Mouse (Mus musculus) skeletal muscle tissue, adult 2 months (tissue): ENCODE measurements around the gene Dlx4.

Source experiments
- DNase-seq: peaks from one replicate; pipeline ENCODE4 v3.0.0-alpha.2; 2012; ENCODE audit warnings: low read depth, low spot score

Gene Dlx4

DNA sequence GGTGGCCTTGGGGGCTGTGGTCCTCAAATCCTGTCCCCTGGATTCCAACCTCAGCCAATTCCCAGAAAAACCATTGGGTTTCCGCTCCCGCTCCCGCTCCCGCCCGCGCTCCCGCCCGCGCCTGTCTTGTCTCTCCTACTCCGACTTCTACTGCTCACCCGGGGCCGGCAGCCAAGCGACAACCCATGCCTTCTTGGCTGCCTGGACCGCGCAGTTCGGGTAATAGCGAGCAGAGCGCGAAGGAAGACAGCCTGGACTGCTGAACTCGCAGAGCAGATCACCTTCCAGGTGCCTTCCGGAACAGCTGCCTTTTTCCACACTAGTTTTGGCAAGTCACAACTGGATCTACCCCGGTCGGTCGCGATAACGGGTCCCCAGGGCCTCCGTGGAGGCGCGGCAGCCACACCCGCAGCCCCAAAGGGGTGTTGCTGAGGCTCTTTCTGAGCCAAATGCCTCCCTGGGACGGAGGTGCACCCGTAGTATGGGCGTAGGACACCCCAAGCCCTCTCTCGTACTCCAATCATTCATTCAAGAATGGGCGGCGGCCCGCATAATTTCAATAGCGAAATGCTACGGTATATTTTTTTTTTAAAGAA is 3.0 kb downstream of the Dlx4 start:
- DNase-seq: no peak

DNA sequence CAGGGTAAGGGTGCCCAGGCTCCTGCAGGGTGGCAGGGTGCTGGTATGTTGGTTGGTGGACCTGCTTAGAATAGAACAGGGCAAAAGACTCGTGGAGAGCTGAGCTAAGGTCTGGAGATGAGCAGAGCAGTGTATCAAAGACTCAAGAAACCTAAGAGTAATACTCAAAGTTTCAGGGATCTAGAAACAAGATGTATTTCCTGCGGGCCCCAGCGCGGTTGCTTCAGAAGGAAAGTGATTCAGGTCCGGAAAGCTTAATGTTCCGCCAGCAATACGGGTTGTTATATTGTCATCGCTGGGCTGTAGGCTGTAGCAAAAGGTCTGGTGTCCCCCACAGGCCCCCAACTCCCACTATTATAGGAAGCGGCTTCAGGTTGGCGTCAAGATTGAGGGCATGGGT is 3.8 kb downstream of the Dlx4 start:
- DNase-seq: no peak

DNA sequence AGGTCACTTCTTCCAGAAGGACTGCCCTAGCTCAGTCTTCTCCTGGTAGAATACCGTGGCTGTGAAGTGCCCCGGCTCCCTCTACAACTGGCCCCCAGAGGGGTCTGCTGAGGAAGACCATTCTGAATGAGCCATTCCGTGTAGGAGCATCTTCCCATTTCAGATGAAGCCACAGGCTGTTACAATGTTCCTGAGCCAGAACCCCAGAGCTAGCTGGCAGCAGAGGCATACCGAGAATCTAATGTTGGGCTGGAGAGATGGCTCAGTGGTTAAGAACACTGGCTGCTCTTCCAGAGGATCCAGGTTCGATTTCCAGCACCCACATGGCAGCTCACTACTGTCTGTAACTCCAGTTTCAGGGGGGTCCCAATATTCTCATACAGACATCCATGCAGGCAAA is 6.2 kb downstream of the Dlx4 start:
- DNase-seq: no peak

DNA sequence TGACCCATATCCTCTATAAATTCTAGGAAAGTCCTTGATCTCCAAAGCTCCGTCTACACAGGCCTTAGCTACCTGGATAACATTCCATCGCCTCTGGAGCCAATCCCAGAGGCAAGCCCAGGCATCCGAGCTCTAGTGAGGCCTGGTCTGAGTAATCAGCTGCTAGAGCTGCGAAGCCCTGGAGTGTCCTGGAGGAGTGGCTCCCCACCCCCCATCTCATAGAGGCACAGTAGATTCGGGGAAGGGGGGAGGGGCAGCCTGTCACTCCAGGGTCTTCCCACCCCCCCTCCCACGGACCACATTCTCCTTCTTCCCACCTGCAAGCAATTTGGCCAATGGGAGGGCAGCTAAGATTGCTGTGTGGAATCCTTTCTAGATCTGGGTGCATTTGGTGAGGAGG is 8.8 kb downstream of the Dlx4 start:
- no peak for DNase-seq

DNA sequence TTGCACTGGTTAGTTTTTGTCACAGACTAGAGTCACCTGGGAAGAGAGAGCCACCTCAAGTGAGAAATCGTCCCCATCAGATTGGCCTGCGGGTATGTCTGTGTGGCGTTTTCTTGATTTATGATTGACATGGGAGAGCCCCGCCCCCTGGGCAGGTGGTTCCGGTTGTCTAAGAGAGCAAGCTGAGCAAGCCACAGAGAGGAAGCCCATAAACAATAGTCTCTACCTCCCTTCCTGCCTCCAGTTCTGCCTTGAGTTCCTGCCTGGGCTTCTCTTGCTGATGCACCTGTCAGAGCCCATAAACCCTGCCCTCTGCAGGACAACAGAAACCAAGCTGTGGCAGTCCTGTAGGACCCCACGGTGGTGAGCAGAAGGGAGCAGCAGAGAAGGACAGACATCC is 12.7 kb downstream of the Dlx4 start:
- DNase-seq: no peak

DNA sequence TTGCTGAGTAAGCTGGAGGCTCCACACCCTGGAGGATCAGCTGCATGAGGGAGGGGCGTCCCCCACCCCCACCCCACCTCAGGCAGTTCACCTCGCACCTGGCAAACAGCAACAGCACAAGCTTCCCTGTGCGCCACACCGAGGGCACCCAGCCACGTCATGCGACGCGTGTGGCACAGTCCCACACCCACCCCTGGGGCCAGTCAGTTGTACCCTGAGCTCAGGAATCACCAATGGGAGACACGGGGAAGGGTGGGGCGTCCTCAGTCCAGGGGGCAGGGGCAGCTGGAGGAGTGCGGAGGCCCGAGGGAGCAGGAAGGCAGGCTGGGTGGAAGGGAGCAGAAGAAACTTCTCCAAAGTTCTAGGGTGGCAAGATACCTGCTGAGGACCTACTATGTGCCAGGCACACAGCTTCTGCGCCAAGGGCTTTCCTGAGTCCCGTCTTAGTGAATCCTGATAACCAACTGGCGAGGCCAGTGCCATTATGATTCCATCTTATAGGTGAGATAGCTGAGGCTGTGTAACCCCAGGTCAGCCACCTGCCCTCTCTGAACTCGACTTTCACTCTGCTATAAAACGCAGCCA is 15.3 kb downstream of the Dlx4 start:
- no peak for DNase-seq

DNA sequence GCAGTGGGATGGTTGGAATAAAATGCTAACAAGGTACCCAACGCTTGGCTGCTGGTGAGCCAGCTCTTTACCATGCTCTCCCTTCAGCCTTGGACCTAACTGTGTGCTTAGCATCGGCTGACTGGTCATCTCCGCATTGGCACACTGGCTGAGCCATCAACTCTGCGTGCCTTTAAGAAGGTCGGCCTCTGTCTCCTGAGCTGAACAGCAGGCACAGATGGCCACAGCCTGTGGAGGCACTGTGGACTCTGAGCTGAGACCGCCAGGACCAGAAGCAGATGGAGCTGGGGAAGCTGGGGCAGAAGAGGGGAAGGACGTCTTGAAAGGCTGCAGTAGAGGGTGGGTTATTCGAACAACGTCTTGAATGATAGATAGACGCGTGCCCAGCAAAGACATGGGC is 17.7 kb downstream of the Dlx4 start:
- no peak for DNase-seq

DNA sequence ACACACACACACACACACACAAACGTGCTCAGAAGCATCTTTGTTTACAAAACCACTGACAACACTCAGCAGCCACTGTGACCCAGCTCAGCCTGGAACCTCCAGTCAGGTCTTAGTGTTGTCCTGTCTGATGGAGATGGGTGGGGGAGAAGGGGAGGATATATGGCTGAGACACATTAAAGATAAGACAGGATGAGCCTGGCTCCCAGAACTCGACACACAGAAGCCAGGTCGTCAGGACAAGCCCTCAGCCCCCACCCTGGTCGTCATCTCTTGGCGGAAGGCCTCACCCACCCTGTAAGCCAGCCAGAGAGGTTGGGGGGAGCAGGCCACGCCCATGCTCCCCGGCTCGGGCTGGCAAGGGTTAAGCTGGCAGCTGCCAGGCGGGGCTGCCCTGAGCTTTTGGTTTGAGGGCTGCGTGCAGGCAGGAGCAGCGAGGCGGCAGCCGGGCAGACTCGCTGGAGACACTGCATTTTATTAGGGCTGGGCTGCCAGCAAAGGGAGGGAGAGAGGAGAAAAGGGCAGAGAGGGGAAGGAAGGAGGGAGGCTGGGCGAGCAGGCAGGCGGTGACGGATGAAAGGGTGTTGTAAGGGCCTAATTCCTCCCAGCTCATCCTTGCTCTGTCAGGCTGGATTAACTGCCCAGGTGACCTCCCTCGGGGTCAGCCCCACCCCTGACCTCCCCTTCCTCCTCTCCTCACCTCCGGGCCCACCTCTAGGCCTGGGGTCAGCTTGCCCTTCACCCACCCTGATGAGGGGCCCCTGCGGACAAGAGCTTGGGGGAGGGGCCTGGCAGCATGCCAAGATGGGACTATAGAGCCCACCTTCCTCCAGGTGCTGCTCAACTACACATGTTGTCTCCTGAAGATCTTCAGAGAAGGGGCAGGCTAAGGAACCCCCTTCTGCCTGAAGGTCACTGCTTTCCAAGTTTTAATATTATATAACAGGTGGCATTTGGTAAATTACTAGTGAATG is 19.5 kb downstream of the Dlx4 start:
- DNase-seq: no peak

DNA sequence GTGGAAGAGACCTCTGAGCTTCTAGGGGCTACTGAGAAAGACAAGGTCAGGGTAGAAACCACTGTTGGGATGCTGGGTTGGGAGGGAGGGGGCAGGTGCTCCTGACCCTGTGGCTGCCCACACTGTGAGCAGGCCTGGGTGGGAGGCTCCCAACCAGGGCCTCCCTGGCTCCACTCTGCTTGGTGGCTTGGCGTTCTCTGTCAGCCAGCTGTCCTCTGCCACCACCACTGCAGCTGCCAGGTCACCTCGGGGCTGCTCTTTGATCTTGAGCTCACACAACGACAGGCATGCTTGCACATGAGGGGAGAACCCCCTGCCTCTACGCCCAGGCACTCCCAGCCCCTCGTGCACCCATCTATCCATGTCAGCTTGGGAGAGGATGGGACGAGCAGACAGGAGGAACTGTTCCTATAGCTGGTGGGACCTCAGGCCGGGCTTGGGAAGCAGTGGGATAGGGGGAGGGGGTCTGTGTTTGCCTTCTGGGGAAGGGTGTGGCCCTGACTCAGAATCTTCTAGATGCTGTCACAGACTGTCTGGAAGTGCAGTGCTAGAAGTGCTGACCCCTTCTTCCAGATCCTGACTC is 20.6 kb downstream of the Dlx4 start:
- DNase-seq: no peak

DNA sequence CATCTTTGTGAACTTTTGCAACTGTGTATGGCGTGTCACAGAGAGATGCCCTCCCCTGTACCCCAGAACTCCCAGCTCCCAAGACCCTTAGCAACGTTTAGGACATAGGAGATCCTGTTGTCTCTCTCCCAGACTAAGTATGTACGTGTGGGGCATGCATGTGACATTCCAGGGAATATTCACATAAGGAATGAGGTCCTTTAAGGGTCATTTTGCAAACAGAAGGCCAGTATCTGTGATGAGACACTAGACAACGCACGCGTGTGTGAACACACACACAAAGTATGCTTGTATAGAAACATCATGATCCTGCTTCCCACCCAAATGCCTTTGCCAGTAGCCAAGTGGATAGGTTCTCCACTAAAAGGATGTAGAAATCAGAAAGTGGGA is 24.0 kb downstream of the Dlx4 start:
- DNase-seq: no peak

DNA sequence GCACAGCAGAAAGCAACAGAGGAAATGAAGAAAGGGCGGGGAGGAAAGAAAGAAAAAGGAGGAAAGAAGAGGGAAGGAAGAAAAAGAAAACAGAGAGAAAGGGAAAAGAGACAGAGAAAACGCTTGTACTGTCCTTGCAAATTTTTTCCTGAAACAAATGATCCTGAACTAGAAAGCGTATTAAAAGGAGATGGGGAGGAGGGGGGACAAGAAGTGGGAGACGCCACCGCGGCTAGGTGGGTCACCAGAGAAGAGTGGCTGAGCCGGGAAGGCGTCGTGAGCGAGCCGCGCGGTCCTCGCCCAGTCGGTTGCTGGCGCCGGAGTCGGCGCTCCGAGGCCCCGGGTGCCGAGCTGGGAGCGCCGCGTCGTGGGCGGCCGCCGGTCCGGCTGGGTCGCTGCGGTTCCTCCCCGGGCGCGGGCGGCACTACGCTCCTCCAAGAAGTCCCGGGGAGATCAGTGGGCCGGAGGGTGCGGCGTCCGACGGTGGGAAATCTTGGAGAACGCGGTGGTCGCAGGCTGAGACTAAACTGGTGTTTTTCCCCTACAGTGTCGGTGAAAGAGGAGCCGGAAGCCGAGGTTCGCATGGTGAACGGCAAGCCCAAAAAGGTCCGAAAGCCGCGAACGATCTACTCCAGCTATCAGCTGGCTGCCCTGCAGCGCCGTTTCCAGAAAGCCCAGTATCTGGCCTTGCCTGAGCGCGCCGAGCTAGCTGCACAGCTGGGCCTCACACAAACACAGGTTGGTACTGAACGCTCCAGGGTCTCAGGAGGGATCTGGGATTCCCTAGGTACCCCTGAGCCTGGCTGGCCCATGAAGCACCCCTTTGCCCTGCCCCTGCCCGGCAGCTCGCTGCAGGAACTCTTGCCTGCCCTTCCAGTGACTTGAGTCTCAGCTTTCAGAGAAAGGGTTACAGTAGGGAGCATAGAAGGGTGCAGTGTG is 24.6 kb downstream of the Dlx4 start:
- DNase-seq: no peak

DNA sequence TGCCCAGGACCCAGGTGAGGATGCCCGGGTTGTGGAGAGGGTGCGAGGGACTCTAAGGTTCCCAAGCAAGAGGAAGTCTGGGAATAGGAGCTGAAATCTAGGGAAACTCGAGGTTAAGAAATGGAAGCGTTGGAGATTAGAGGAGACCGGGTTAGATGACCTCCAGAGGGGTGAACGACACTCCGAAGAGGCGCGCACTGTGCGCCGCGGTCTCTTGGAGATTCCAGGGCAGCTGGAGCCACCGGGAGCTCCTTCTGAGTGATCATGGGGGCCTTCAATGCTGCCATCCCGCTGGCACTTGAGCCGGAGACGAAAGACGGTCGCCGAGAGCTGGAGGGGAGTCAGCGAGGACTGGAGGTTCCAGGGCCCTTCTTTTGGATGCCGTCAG is 25.4 kb downstream of the Dlx4 start:
- no peak for DNase-seq

DNA sequence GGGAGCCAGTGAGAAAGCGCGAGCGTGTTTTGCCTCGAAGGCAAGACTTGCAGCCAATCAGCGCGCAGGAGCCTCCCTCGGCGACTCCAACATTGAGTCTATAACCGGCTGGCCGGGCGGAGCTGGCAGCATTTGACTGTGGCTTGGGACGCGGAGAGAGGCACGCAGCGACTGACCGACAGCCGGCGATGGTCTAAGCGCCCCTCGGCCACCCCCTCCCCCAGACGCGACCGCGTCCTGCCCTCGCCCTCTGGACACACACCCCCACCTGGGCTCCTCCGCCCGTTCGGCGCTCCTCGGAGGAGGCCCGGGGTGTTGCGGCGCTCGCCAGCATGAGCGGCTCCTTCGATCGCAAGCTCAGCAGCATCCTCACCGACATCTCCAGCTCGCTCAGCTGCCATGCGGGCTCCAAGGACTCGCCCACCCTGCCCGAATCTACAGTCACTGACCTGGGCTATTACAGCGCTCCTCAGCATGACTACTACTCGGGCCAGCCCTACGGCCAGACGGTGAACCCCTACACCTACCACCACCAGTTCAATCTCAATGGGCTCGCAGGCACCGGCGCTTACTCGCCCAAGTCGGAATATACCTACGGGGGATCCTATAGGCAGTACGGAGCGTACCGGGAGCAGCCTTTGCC is 26.0 kb downstream of the Dlx4 start, which contains the start of gene Dlx3:
Gene Dlx3, plus strand, starts transcription at position 130 of the 643 bp plus-strand sequence.
- no peak for DNase-seq

DNA sequence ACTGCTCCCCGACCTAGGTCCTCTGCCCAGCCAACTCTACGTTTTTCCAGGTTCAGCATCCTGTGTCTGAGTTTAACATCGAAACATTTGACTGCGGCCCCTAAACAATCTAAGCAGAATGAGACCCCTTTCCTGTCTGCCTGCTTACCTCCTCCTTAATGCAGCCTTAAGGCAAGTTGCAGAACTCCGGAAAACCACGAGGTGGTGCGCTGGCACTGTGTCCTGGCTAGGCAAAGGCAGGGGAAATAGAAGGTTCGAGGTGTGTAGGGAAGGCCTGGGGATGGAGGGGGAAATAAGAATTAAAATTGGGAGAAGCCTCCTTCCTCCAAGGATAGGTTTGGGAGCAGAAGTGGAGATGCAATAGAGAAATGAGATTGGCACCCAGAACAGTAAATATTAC is 27.6 kb downstream of the Dlx4 start:
- DNase-seq: no peak

DNA sequence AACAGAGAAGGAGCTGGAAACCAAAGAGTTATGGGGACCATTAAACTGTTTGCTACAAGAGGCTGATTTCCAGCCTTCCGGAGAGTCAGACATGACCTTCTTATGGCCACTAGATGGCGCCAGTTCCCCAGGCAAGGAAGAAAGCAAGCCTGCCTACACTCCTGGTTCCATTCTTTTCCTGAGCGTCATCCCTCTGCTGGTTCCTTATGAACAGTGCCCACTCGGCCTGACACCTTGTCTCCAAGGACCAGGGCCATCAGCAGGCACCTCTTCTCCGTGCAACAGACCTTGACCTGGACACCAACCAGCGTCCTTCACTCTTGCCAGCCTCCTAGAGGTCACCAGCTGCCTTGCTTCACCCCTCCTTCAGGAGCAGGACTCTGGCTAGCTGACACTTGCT is 29.0 kb downstream of the Dlx4 start:
- peak; percentile 76 for DNase-seq

DNA sequence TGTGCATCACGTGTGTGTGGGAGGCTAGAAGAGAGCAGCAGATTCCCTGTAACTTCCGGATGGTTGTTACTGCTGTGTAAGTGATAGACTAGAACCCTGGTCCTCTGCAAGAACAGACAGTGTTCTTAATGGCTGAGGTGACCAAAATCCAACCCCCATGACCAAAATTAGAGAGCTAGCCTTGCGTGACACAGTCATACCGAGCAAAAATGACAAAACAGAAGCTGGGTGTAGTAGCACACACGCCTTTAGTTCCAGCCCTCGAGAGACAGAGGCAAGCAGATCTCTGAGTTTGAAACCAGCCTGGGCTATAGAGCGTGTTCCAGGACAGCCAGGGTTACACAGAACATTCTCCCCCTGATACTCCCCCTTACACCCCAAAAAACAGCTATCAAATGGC is 36.0 kb downstream of the Dlx4 start:
- DNase-seq: no peak

DNA sequence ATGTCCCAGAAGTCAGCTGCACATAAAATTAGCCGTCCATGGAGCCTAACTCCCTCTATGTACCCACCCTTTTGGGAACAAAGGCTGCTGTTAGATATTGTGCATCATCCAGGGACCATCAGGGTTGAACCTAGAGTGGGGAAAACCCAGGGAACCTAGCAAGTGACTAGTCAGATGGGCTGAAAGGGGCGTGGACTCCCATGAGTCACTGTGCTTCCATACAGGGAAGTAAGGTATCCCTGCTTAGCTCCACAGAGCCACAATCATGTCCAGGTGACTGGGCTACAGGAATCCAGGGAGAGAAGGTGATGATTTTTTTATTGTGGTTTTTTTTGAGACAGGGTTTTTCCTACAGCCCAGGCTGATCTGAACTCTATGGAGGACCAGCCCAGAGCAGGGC is 37.1 kb downstream of the Dlx4 start:
- no peak for DNase-seq

DNA sequence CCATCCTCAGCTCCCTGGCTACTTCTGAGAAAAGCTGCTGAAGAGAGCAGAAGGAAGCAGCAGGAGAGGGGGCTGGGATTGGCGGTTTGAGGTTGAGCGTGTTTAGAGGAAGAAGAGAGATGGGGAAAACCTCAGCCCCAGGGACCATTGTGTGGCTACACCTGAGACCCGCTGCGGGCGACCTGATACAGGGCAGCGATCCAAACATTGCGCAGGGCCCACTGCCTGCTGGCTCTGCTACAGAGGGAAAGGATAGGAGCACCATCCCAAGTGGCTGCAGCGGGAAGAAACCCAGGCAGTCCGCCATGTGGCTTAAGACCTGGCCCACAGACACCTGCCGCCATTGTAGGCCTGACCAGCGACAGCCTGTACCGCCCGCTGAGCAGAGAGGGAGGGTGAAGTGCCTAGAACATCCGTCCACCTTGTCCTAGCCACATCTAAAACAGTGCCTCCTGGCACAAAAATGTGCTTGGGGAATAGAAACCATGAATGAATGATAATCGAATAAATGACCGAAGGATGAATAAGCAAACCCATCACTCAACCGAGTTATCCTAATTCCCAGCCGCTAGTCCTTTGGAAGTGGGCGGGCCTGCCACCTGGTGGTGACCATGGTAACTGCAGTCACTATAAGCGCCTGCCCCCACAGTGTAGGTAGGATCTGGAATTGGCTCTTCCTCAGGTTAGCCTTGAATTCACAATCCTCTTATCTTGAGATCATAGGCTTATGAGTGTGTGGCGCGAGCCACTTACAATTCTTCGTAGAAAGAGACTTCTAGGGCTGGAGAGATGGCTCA is 39.4 kb downstream of the Dlx4 start:
- peak; percentile 38 for DNase-seq

DNA sequence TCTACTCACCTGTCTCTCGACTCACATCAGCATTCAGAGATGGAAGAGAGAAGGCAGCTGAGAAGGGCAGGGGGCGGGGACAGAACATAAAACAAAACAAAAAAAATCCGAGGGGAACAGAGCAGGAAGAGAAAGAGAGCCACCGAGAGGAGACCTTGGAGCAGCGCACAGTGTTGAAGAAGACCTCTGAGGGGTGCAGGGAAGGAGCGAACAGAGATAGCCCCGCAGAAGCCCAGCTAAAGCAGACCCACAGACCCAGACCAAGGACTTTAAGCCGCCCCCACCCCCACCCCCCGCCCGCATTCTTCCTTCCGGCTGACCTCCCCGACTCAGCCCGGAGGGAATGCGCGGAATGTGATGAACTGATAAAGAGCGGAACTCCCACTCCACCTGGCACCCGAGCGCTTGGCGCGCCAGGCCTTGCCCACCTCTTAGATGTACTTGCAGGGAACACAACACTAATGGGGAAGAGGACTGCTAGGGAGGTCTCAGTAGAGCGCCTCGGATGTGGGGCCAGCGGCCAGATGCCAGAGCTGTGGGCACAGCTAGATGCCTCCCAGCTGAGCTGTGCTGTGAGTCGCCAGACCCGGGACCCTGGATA is 40.7 kb downstream of the Dlx4 start:
- DNase-seq: no peak

DNA sequence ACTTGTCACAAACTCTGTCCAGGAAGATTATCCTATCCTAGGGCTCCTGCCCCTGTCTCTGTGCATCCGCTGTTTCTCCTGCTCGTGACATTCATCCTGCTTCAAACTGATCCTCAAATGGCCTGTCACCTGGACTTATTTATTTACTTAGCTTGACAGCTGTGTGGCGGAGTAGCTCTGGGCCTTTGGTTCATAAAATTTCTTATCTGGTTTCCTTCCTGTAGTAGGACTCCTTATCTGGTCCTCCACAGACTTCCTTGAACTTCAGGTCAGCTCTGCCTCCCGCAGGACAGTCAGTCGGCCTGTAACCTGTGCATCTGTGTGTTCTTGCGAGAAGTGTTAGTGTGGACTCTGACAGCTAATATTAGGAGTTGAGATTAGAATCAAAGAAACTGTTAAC is 41.8 kb downstream of the Dlx4 start:
- DNase-seq: no peak
